Mouse (Mus musculus): Measurements from ENCODE around the gene Zscan4-ps1. TPM values are rescaled to one million over a fixed set of nuclear protein-coding genes. Genes with fewer than 3 reads are reported as not detected.
"Not testable (repeated sequence)": the region's sequence is repeated elsewhere in the genome, so short reads cannot be mapped to it uniquely, and the experiment has no call there.

Gene Zscan4-ps1
- polyA plus RNA-seq (2011; ENCODE audit: insufficient read length, low read depth, missing spikeins) = not detected in 2 replicates

DNA sequence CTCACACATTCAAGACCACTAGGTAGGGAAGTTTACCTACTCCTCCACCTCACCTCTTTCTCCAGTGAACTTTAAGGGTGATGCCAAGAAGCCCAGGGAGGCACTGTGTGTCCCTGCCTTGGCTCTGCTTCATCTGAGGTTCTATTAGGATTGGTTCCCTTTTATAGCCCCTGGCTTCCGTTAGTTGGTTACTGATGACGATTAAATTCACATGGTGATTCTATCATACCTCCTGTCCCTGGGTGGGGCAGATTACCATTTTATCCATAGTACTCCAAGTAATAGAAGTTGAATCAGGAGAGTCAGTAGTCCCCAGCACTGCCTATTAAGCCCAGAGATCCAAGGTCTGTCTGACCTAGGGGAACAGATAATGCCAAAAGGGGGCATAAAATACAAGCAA, at the start of gene Zscan4-ps1:
TSS of gene Zscan4-ps1 (minus strand) at position 101 of the 400 bp plus-strand sequence.
- not testable (repeated sequence) for H3K27ac ChIP-seq (ENCODE audit: insufficient read depth, low read length); H3K4me3 ChIP-seq (ENCODE audit: insufficient read depth, low read length); H3K4me1 ChIP-seq (ENCODE audit: control insufficient read depth, insufficient read depth, low read length)

Other genes with a start within 250 kb of the Zscan4-ps1 start
- gene Zscan4b, start 164.6 kb downstream of the Zscan4-ps1 start, polyA plus RNA-seq (2011; ENCODE audit: insufficient read length, low read depth, missing spikeins) = not detected in 2 replicates
- not detected in 2 replicates for gene Zscan4c, start 63.9 kb downstream of the Zscan4-ps1 start, polyA plus RNA-seq (2011; ENCODE audit: insufficient read length, low read depth, missing spikeins)
- not detected in 2 replicates for gene Zscan4d, start 96.5 kb upstream of the Zscan4-ps1 start, polyA plus RNA-seq (2011; ENCODE audit: insufficient read length, low read depth, missing spikeins)
- not detected in 2 replicates for gene Zscan4e, start 241.0 kb upstream of the Zscan4-ps1 start, polyA plus RNA-seq (2011; ENCODE audit: insufficient read length, low read depth, missing spikeins)